Mouse (Mus musculus) gastrocnemius, adult 2 months (tissue): ENCODE measurements around the gene St3gal6. TPM values are rescaled to one million over a fixed set of nuclear protein-coding genes. Genes with fewer than 3 reads are reported as not detected.

ENCODE experiments used
- DNase-seq: peaks from one replicate; pipeline ENCODE4 v3.0.0; 2022
- H3K27ac ChIP-seq: fragments of 200-600 bp; 2 replicates; pipeline ENCODE4 v1.8.1; 2022; ENCODE audit warnings: mild to moderate bottlenecking
- H3K4me3 ChIP-seq: fragments of 200-600 bp; 2 replicates; pipeline ENCODE4 v1.8.1; 2022; ENCODE audit warnings: mild to moderate bottlenecking, moderate library complexity
- CTCF ChIP-seq: fragments of 200-600 bp; IDR thresholded peaks from 2 replicates; pipeline ENCODE4 v1.8.1; 2022; ENCODE audit warnings: antibody characterized with exemption, mild to moderate bottlenecking, moderate library complexity
- intact Hi-C: fragments of 180-260 bp; cut with DNase I; formaldehyde crosslinking; loops from one replicate; pipeline ENCODE4 v1.15.1; 2025
- total RNA-seq, 2 experiments: library from RNA; stranded (reverse); gene quantifications; 2 replicates each; pipeline ENCODE4 v1.2.3; 2021

Gene St3gal6
- total RNA-seq, 2 experiments from 2014 or later: 140 to 170 TPM

DNA sequence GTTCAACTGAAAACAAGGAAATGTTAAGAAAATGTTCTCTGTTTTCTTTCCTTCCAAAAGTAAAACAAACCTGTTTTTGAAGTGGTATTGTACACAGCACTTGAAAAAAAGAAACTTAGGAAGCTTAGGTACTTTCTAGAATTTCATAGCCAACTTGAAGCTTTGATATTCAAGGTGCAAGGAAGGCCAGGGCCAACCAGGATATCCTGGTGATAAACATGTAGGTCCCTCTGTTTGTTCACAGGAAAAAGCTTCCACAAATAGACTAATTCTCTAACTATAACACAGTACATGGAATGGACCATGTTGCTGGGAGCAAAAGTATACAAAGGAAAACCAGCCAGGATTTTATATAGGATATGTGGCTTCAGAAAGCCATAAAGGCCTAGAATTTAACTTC is 27.3 kb downstream of the St3gal6 start:
- TF ChIP-seq CTCF: no peak
- H3K4me3 ChIP-seq: no peak overlapping the region
- peak overlapping the region; percentile 48; the same call in 1 of the 2 replicates for H3K27ac ChIP-seq
- DNase-seq: no peak
- intact Hi-C loops: no loop called here

DNA sequence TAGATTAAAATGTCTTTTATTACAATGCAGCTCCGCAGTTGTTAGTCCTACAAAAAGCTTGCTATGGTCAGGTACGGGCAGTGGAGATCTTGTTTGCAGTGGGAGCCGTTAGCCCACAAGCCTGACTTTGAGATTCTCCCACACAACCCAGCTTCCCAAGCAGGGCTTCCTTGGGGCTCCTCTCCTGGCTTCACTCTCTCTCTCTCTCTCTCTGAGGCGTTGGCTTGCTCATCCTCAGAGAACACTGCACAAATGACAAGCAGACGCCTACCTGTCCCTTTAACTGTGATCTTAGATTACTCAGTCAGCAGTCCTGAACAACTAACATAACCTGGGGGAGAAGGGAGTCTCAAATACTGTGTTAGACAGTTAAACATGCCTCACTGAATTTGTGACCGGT is 36.2 kb downstream of the St3gal6 start:
- no peak for DNase-seq
- no peak overlapping the region for H3K4me3 ChIP-seq
- intact Hi-C loops: no loop called here

DNA sequence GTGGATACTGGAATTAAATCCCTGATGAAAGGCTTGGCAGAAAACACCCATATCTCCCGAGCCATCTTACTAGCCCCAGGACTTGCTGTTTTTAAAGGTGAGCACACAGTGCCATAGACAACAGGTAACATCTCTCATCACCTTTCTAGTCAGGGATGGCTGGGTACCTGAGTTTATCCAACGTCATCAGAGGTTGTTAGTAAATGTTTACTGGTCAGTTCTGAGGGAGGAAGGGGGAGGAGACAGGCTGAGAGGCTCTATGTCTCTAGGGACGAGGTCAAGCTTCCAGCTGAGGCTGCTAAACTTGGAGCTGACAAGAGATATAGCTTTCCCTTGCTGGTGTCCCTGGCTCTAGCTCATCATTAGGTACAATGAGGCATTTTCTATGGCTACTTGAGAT is 41.7 kb downstream of the St3gal6 start:
- peak overlapping the region; percentile 21; the same call in 1 of the 2 replicates for H3K4me3 ChIP-seq
- DNase-seq: no peak
- peak overlapping the region; percentile 79 for H3K27ac ChIP-seq
- intact Hi-C loops: no loop called here
- no peak for TF ChIP-seq CTCF

More for the DNA sequence above, 36.2 kb downstream of the St3gal6 start:
- peak overlapping the region; percentile 35 for H3K27ac ChIP-seq
- TF ChIP-seq CTCF: no peak

- no peak for TF ChIP-seq CTCF
- peak overlapping the region; percentile 79 for H3K27ac ChIP-seq
- intact Hi-C loops: no loop called here
- no peak for DNase-seq
- peak overlapping the region; percentile 21; the same call in 1 of the 2 replicates for H3K4me3 ChIP-seq
Observed at GRCm38 (mm10) chr16:58481906-58482270, 42.2 kb downstream of the St3gal6 start.

DNA sequence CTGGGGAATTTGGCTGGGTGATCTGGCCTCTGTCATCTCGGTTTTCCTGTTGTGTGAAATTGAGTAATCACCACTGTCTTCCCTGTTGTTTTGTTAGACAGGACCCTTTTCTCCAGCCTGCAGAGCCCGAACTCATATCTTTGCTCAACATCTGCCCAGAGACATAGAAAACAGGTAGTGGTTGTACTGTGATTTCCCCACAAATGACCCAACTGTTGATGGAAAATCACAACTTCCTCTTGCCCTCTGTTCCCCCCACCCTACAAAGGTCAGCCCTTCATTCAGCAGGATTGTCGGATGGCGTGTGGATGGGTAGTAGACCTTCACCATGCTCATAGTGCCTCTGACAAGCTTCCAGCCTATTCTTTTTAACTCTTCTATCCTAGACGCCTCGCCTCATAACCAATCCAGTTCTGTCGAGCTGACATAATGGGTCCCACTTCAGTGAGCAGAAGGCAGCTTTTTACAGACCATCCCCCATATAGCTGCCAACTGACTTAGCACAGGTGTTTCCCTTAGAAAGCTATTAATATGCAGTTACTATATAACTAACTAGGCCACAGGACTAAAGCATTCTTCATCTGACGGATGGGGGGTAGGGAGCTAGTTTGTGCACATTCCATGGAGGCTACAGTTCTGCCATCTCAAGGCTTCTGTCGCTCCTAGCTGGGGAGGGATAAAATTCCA is 42.7 kb downstream of the St3gal6 start:
- no peak for DNase-seq
- no peak for TF ChIP-seq CTCF
- H3K27ac ChIP-seq: peak overlapping the region; percentile 79
- intact Hi-C loops: no loop called here
- H3K4me3 ChIP-seq: peak overlapping the region; percentile 21; the same call in 1 of the 2 replicates

DNA sequence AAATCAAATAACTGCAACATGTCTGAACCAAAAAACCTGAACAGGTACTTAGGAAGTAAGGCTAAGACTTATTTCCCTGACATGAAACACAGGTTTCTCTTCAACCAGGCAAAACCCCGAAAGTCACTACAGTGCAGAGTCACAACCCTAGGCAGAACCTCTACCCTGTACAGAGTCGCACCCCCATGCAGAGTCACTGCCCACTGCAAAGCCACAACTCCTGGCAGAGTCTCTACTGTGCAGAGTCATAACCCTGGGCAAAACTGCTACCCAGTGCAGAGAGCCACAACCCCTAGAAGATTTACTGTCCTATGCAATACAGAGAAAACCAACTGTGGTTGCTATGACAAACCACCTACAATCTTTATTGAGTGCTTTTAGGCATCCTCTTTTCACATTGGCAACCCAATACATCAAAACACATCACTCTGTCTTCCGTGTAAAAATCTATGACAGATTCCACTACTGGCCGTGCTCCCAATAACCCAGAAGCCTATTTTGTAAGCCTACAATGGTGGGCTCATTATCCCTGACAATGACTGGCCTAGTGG is 44.1 kb downstream of the St3gal6 start:
- intact Hi-C loops: no loop called here
- peak overlapping the region; percentile 79 for H3K27ac ChIP-seq
- TF ChIP-seq CTCF: no peak

DNA sequence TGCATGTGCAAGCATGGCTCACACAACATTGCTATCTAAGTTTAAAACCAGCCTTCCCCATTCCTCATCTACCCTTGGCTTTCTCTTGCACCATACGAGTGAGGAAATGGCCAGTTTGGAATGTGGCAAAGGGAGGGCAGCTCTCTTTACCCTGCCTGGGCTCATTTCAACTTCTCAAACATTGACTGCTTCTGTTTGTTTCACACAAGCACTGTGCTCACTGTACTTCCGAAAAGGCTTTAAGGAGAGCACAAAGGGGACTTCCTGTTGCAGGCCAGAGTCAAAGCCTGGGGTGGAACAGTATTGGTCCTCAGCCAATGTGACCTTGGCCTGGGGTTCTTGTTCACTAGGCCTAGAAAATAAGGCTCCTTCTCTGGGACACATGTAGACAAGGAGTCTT is 47.7 kb downstream of the St3gal6 start:
- DNase-seq: no peak
- peak overlapping the region; percentile 64 for H3K27ac ChIP-seq
- intact Hi-C loops: no loop called here
- H3K4me3 ChIP-seq: no peak overlapping the region
- no peak for TF ChIP-seq CTCF

More for the DNA sequence above, 44.1 kb downstream of the St3gal6 start:
- DNase-seq: peak; percentile 50
- peak overlapping the region; percentile 2 for H3K4me3 ChIP-seq

DNA sequence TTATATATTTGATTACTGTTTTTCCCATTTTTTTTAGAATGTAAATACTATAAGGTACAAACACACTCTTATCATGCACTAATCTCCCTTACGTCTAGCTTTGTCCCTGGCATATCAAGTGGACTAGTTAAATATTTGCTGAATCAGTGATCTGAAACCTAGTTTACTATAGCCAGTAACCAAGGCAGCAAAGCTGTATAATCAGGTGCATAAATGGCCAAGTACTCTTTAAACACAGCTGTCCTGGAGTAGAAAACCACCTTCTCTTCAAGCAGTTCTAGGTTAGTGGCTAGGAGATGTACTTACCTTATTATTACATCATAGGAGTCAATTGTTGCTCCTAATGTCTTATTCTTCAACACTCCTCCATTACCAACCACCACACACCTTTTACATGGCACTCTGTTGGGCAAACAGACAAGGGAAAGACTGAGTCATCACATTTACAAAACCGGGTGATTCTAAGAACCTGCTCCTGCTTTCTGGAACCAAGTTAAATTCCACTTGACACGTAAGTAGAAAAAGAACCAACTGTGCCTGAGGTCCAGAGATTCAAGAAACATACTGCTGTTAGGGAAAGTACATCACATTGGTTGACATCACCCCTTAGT is 48.4 kb downstream of the St3gal6 start:
- Histone ChIP-seq H3K27ac (peak overlapping the region; percentile 64), H3K4me3 (no peak overlapping the region)
- DNase-seq: no peak
- intact Hi-C loops: loop anchor here (2.0 kb wide), 1 partner anchor 45 kb away; no protein-coding TSS in a partner anchor
- TF ChIP-seq CTCF: no peak

GRCm38 (mm10) chr16:58474875-58475274 is 49.2 kb downstream of the St3gal6 start:
- peak overlapping the region; percentile 64; the same call in 1 of the 2 replicates for H3K27ac ChIP-seq
- DNase-seq: no peak
- TF ChIP-seq CTCF: no peak
- H3K4me3 ChIP-seq: no peak overlapping the region
- intact Hi-C loops: loop anchor here (2.0 kb wide), 1 partner anchor 46 kb away; no protein-coding TSS in a partner anchor

DNA sequence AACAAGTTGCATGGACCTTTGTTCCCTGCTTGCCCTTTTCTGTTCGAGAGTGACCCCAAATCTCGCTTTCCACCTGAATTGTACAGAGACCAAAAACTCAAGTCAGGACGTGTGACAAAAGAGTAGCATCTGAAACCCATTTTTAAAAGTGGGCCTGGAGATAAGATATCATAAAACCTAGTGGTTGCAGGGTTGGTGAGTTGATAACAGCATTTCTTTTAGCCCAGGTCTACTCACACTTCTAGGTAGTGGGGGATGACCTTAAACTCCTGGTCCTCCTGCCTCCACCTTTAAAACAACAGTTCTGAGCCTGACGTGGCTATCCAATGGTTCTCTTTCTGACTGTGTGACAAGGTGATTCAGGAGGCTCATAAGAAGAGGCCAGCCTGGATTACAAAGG is 53.2 kb downstream of the St3gal6 start:
- no peak for TF ChIP-seq CTCF
- Histone ChIP-seq H3K27ac (peak overlapping the region; percentile 28; the same call in 1 of the 2 replicates), H3K4me3 (no peak overlapping the region)
- DNase-seq: no peak
- intact Hi-C loops: no loop called here

DNA sequence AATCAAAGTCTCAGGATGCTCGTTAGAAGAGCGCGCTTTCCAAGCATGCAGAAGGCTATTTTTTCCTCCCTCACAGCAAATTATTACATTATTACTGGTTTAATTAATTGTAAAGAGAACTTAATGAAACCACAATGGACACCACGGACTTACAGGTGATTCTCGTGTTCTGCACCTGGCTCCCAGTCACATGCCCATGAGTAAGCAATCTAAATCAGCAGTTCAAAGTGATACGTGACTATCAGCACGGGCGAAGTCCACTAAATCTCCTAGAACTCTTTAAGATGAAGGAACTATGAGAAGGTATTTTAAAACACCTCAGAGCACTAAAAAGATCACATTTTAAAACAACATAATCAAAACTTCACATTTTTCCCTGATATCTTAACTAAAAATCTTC is 54.0 kb downstream of the St3gal6 start:
- no peak for TF ChIP-seq CTCF

GRCm38 (mm10) chr16:58465412-58465811 is 58.6 kb downstream of the St3gal6 start:
- intact Hi-C loops: no loop called here
- Histone ChIP-seq H3K27ac (no peak overlapping the region), H3K4me3 (no peak overlapping the region)
- DNase-seq: no peak
- TF ChIP-seq CTCF: no peak

More for the DNA sequence above, 54.0 kb downstream of the St3gal6 start:
- DNase-seq: no peak
- Histone ChIP-seq H3K27ac (no peak overlapping the region), H3K4me3 (no peak overlapping the region)
- intact Hi-C loops: no loop called here

GRCm38 (mm10) chr16:58464051-58464450 is 60.0 kb downstream of the St3gal6 start:
- intact Hi-C loops: loop anchor here (5.0 kb wide), 1 partner anchor 58 kb away; the partner anchor contains the start of gene St3gal6
- Histone ChIP-seq H3K27ac (no peak overlapping the region), H3K4me3 (no peak overlapping the region)
- no peak for DNase-seq
- TF ChIP-seq CTCF: no peak
